Mouse (Mus musculus) small intestine, adult 2 months (tissue): ENCODE results near the gene Scn10a.

Source experiments
- CTCF ChIP-seq: fragments of 200-500 bp; IDR thresholded peaks from 2 replicates; pipeline ENCODE4 v1.5.1; 2012; ENCODE audit warnings: low read depth, mild to moderate bottlenecking, control low read depth, inconsistent platforms, low read length, moderate library complexity, mixed read lengths; ENCODE audit not compliant: insufficient replicate concordance, insufficient read length; ENCODE audit errors: extremely low read depth
- POLR2A ChIP-seq: fragments of 200-500 bp; IDR thresholded peaks from 2 replicates; pipeline ENCODE4 v1.6.1; 2012; ENCODE audit warnings: low read depth, mild to moderate bottlenecking, control low read depth, inconsistent platforms, low read length, moderate library complexity

- peak; percentile 34; the same call in 1 of the 2 replicates for TF ChIP-seq CTCF
- no peak for TF ChIP-seq POLR2A
Measured at GRCm38 (mm10) chr9:119686187-119686586, 32.9 kb downstream of the Scn10a start.
